Comparison of ENCODE assay signal across 1 mouse cellular context in genomic region chr2:69811349-69811748, GRCm38 (mm10).
A peak's percentile ranks its signal among the peaks of the same experiment; 100 is the strongest.
TF ChIP-seq lines count a peak whose summit lies in the region.

No protein-coding gene starts in this region.

TF ChIP-seq in MEL, 35 proteins besides CTCF, POLR2A, EP300 and RAD21:
- TF ChIP-seq GATA1 (IDR thresholded peaks at IDR 0.05; ENCODE audit: low read depth, low read length) (peak; percentile 77), MXI1 (IDR thresholded peaks at IDR 0.05; ENCODE audit: low read depth, low read length) (0 out of 2 replicates have a peak, but pooled peaks have one; percentile 32), RCOR1 (IDR thresholded peaks at IDR 0.05; ENCODE audit: low read depth, low read length) (peak; percentile 44; the same call in 1 of the 2 replicates), TCF12 (IDR thresholded peaks at IDR 0.05; ENCODE audit: low read depth, low read length) (peak; percentile 85), SIN3A (IDR thresholded peaks at IDR 0.05; ENCODE audit: low read length) (peak; percentile 60), CHD2 (IDR thresholded peaks at IDR 0.05; ENCODE audit: low read length) (peak; percentile 12; the same call in 1 of the 2 replicates), ETS1 (IDR thresholded peaks at IDR 0.05; ENCODE audit: low read depth, low read length) (peak; percentile 92)
